Mouse (Mus musculus) heart, postnatal 0 days (tissue): ENCODE data around the gene Treml2.

Experiments used
- CTCF ChIP-seq: IDR thresholded peaks from 2 replicates; pipeline ENCODE4 v1.5.1; 2016; ENCODE audit warnings: antibody characterized with exemption, control low read depth, low read depth
- EP300 ChIP-seq: IDR thresholded peaks from 2 replicates; pipeline ENCODE4 v1.6.1; 2016; ENCODE audit warnings: antibody characterized with exemption, low read depth

DNA sequence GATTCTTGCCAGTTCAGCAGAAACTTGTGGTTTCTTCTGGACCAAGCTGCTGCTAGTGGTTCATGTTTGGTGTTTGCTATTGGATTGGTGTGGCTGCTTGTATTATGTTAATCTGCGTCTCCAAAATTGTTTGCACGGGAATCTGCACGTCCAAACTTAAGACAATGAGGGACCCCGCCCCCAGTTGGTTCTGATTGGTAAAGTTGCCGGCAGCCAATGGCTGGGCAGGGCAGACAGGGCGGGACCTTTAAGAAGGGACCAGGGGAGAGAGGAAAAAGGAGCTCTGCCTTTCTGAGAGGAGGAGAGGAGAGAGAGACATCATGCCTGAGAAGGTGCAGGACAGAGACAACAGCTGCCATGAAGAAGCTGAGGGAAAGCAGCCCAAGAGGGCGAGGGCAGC, 23.6 kb upstream of the Treml2 start:
- TF ChIP-seq CTCF: no peak
- no peak for TF ChIP-seq EP300
